Mouse (Mus musculus): ENCODE results near the gene Plxdc1. TPM values are rescaled to one million over a fixed set of nuclear protein-coding genes. Genes with fewer than 3 reads are reported as not detected.

Gene Plxdc1
- polyA plus RNA-seq, 1 experiment from 2014 or later = 0.70 TPM

DNA sequence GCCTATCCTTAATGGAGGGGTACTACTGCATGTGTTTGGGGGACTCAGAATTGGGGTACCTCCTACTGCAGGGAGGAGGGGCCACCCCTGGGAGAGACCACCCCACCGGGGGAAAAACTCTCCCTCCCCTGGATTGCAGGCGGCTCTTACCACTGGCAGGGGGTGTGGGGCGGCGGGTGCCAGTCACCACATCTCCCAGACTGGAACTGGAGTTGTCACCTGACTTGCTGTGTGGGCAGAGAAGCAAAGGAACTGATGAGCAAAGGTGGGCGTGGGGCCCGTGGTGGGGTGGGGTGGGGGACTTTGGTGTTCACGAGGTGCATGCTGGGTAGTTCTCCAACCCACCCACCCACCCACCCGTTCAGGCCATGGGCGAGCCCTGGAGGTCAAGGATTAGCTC lies 25.5 kb upstream of the Plxdc1 start:
- Histone ChIP-seq H3K4me1 (no peaks in the 10 kb centered on the region), H3K9me3 (no peaks in the 10 kb centered on the region), H3K4me3 (no peak overlapping the region), H3K27ac (no peak overlapping the region), H3K4me2 (replicated peaks) (no peak overlapping the region), H3K9ac (no peak overlapping the region), H3K27me3 (no peaks in the 10 kb centered on the region), H3K36me3 (peaks cover 77% of the 10 kb centered on the region)
- ATAC-seq (ENCODE audit: insufficient number of reproducible peaks, insufficient read depth, low FRiP score, low TSS enrichment) = no peak
- 56% methylated on average over 9 of the region's 9 CpGs for WGBS

DNA sequence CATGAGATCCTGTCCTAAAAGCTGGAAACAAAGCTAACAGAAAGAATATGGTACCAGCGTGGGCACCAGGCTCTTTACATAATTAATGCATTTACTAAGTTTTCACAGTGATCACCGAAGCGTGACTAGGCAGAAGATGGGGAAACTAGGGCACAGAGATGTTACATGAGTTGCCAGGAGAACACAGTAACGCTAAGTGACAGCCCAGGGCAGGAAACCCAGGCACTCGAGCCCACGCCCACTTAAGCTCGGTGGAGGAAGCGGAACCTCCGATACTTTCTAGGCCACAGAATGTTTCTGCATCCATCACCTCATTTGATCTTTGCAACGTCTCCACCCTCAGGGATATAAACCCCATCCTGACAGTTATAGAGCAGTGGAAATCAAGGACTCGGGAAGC lies 21.8 kb upstream of the Plxdc1 start:
- H3K9ac ChIP-seq = no peak overlapping the region
- no peak overlapping the region for H3K4me3 ChIP-seq
- 79% methylated on average over 11 of the region's 11 CpGs for WGBS
- H3K4me1 ChIP-seq = peaks cover 12% of the 10 kb centered on the region
- no peak for ATAC-seq (ENCODE audit: insufficient number of reproducible peaks, insufficient read depth, low FRiP score, low TSS enrichment)
- no peak overlapping the region for H3K4me2 ChIP-seq (replicated peaks)
- H3K36me3 ChIP-seq = peaks cover 70% of the 10 kb centered on the region
- no peak overlapping the region for H3K27ac ChIP-seq
- no peaks in the 10 kb centered on the region for H3K9me3 ChIP-seq
- peaks cover 3% of the 10 kb centered on the region; the same call in 1 of the 2 replicates for H3K27me3 ChIP-seq

DNA sequence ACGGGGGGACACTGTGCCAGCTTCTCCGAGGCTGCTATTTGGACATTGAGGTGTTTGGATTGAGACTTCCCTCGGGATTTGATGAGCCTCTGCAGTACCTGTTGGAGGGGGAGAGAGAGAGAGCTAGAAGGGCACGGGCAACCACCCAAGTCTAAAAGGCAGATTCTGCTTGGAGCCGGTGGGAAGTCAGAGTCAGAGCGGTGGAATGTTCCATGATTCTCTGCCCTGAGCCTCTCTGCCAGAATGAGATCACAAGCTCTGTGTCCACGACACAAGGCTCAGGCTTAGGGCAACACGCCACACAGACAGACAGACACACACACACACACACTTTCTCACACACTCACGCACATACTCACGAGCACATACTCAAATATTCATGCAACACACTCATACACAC lies 19.4 kb upstream of the Plxdc1 start:
- no peaks in the 10 kb centered on the region for H3K9me3 ChIP-seq
- peaks cover 55% of the 10 kb centered on the region for H3K36me3 ChIP-seq
- H3K4me1 ChIP-seq = peaks cover 33% of the 10 kb centered on the region
- H3K4me3 ChIP-seq = no peak overlapping the region
- WGBS = 78% methylated on average over 10 of the region's 10 CpGs
- H3K27ac ChIP-seq = no peak overlapping the region
- no peak for ATAC-seq (ENCODE audit: insufficient number of reproducible peaks, insufficient read depth, low FRiP score, low TSS enrichment)
- no peak overlapping the region for H3K9ac ChIP-seq
- H3K4me2 ChIP-seq (replicated peaks) = no peak overlapping the region
- peaks cover 19% of the 10 kb centered on the region for H3K27me3 ChIP-seq

DNA sequence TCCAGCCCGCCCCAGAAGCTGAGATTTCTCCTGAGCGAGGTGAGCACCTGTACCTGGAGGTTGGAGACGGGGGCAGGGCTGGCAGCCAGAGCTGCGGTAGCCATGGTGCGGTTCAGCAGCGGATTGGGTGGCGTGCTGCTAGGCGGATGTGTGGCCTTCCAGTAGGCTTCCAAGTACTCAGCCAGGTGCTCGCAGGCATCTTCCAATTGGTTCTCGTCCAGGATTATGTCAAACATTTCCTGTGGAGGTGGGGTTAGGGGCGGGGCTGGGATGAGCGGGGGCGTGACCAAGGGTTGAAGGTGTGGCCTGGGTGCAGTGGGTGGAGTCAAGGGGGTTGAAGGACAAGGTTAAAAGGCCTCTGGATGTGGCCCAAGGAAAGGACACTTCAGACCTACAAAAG lies 18.8 kb upstream of the Plxdc1 start:
- WGBS = 44% methylated on average over 13 of the region's 13 CpGs
- no peak overlapping the region for H3K4me3 ChIP-seq
- H3K4me2 ChIP-seq (replicated peaks) = no peak overlapping the region
- peaks cover 49% of the 10 kb centered on the region for H3K36me3 ChIP-seq
- H3K9me3 ChIP-seq = no peaks in the 10 kb centered on the region
- H3K4me1 ChIP-seq = peaks cover 34% of the 10 kb centered on the region
- no peak overlapping the region for H3K9ac ChIP-seq
- ATAC-seq (ENCODE audit: insufficient number of reproducible peaks, insufficient read depth, low FRiP score, low TSS enrichment) = no peak
- no peak overlapping the region for H3K27ac ChIP-seq
- peaks cover 19% of the 10 kb centered on the region for H3K27me3 ChIP-seq

DNA sequence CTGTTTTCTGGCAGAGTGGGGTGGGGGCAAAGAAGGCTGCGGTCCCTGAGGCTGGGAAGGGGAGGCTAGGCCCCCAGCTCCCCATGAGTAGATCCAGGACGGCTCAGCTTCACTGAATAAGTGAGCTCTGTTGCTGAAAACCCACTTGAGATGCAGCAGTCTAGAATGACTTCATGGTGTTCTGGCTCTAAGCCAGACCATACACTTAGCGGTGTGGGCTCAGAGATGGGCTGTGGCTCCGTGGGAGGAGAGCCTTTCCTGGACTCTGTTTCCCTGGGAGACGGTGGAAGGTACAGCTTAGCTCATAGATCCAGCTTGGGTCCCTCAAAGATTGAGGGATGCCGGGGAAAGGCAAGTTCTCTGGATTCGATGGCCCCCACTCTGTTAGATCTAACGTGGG lies 17.9 kb upstream of the Plxdc1 start:
- Histone ChIP-seq H3K9ac (no peak overlapping the region), H3K27me3 (peaks cover 19% of the 10 kb centered on the region), H3K4me2 (replicated peaks) (no peak overlapping the region), H3K36me3 (peaks cover 40% of the 10 kb centered on the region), H3K27ac (0 out of 2 replicates have a peak overlapping the region, but pooled peaks have one; percentile 11), H3K9me3 (no peaks in the 10 kb centered on the region), H3K4me3 (no peak overlapping the region), H3K4me1 (peaks cover 34% of the 10 kb centered on the region)
- WGBS = 72% methylated on average over 8 of the region's 8 CpGs
- ATAC-seq (ENCODE audit: insufficient number of reproducible peaks, insufficient read depth, low FRiP score, low TSS enrichment) = no peak

DNA sequence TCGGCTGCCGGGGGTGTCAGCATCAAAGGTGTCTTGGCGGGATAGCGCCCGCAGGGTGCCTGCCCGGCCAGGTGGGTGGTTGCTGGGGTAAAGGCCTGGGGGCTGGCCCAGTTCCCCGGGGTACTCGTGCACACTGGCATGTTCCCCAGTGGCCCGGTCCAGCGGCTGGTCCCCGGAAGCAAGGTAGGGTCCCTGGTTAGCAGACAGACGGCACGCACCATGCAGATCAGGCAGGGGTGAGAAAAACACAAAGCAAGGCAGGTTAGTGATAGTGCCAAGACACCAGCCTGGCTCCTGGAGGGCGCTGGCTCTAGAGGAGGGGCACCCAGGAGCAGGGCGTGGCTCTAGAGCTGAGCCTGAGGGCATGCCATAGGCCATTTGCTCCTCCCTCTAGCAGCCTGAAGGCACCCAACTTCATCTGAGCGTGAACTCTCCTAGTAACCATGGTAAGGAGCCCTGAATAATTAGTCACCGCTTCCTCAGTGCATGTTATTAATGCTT lies 17.0 kb upstream of the Plxdc1 start:
- H3K9me3 ChIP-seq = no peaks in the 10 kb centered on the region
- peaks cover 34% of the 10 kb centered on the region for H3K4me1 ChIP-seq
- no peak overlapping the region for H3K9ac ChIP-seq
- H3K27me3 ChIP-seq = peaks cover 19% of the 10 kb centered on the region
- H3K4me3 ChIP-seq = no peak overlapping the region
- H3K4me2 ChIP-seq (replicated peaks) = 0 out of 2 replicates have a peak overlapping the region, but pooled peaks have one; percentile 18
- no peak for ATAC-seq (ENCODE audit: insufficient number of reproducible peaks, insufficient read depth, low FRiP score, low TSS enrichment)
- H3K36me3 ChIP-seq = peaks cover 33% of the 10 kb centered on the region
- WGBS = 45% methylated on average over 17 of the region's 17 CpGs
- H3K27ac ChIP-seq = no peak overlapping the region

DNA sequence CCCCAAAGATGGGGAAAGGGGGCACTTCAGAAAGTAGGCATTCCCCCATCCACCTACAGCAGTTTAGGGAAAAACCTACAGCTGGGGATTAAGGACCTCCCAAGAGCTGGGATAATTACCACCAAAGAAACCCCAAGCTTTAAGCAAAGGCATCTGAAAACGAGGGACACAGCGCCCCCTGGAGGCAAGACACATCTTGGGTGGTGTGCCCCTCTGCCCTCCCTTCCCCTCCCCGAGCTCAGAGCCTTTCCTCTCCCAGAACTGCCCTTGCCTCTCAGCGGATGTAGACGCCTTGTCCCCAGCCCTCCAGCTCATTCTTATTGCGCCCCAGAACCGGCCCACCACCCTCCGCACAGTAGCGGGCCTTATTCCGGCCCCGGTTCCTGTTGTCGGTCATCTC lies 16.4 kb upstream of the Plxdc1 start:
- H3K4me3 ChIP-seq = no peak overlapping the region
- H3K4me1 ChIP-seq = peaks cover 34% of the 10 kb centered on the region
- no peak overlapping the region for H3K9ac ChIP-seq
- H3K27me3 ChIP-seq = peaks cover 19% of the 10 kb centered on the region
- H3K27ac ChIP-seq = no peak overlapping the region
- H3K36me3 ChIP-seq = peaks cover 27% of the 10 kb centered on the region
- whole genome bisulfite sequencing = 19% methylated on average over 12 of the region's 12 CpGs
- no peak for ATAC-seq (ENCODE audit: insufficient number of reproducible peaks, insufficient read depth, low FRiP score, low TSS enrichment)
- H3K4me2 ChIP-seq (replicated peaks) = 0 out of 2 replicates have a peak overlapping the region, but pooled peaks have one; percentile 18
- H3K9me3 ChIP-seq = no peaks in the 10 kb centered on the region

DNA sequence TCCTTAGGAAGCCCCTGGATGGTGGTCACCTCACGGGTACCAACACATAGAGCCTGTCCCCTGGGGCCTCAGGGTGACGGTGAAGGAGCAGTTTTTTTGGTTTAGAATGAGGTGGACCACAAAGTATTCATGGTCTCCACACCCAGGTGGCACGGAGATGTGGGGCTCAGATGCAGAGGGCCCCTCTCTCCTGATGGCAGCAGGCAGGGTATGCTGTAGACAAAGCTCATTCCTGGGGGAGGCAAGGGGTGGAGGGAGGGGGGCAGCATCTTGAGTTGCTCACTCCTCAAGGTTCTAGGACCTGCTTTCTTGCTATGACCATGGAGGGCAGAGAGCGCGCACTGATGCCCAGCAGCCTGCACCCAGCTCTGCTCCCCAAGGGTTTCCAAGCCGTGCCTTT lies 15.7 kb upstream of the Plxdc1 start:
- no peak overlapping the region for H3K9ac ChIP-seq
- H3K27me3 ChIP-seq = peaks cover 19% of the 10 kb centered on the region
- whole genome bisulfite sequencing = 58% methylated on average over 6 of the region's 6 CpGs
- no peaks in the 10 kb centered on the region for H3K9me3 ChIP-seq
- H3K4me1 ChIP-seq = peaks cover 34% of the 10 kb centered on the region
- peaks cover 24% of the 10 kb centered on the region for H3K36me3 ChIP-seq
- no peak overlapping the region for H3K4me3 ChIP-seq
- no peak overlapping the region for H3K27ac ChIP-seq
- ATAC-seq (ENCODE audit: insufficient number of reproducible peaks, insufficient read depth, low FRiP score, low TSS enrichment) = no peak
- no peak overlapping the region for H3K4me2 ChIP-seq (replicated peaks)

DNA sequence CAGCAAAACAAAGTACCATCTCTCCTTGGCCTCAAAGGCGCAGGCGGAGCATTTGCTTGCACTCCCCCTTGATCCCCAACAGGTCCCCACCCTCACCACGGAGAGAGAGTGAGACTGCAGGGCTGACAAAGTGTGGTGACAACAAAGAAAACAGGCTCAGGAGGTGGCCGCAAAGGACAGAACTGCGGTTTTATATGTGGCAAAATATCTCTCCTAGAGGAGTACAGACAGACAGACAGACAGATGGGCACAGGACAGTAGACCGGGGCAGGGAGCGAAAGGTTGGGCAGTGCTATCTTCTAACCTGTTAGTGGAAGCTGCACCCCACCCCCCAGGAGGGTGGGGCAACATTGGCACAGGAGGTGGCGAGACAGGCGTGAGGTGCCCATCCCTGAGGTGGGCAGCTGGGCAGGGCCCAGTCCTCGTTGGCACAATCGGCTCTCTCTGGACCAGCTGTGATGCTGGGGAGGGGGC lies 15.1 kb upstream of the Plxdc1 start:
- Histone ChIP-seq H3K4me1 (peaks cover 34% of the 10 kb centered on the region), H3K27me3 (peaks cover 19% of the 10 kb centered on the region), H3K4me2 (replicated peaks) (no peak overlapping the region), H3K9ac (no peak overlapping the region), H3K9me3 (no peaks in the 10 kb centered on the region), H3K36me3 (peaks cover 21% of the 10 kb centered on the region), H3K4me3 (no peak overlapping the region), H3K27ac (no peak overlapping the region)
- ATAC-seq (ENCODE audit: insufficient number of reproducible peaks, insufficient read depth, low FRiP score, low TSS enrichment) = no peak
- 40% methylated on average over 11 of the region's 11 CpGs for WGBS

DNA sequence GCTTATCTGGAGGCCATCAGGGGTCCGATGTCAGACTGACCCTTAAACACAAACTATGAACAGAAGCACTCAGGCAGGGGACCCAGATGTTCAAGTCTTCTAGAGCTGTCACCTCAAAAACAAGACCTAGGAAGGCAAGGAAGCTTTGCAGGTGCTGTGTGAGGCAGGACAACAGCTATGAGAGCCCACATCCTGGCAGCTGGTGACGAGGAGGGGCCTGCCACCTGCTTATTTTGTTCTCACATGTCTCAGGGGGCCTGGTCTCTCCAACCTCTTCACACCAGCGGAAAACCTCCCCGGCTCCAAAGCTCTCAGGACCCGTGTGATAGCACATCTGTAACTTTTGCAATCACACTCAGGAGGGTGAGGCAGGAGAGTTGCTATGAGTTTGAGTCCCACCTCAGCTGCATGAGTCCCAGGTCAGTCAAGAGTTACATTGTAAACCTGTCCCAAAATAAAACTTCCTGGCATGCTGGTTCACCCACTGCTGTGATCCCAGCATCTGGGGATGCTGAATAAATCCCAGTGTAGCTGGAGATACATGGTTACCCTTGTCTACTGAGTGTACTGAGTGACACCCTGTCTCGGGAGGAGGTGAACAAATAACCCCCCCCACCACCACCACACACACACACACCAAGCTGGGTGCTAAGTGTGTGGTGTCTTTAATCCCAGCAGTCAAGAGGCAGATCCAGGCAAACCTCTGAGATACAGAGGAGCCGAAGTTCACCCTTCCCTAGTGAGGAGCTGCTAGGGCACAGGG lies 14.3 kb upstream of the Plxdc1 start:
- H3K9me3 ChIP-seq = no peaks in the 10 kb centered on the region
- no peak overlapping the region for H3K27ac ChIP-seq
- H3K4me3 ChIP-seq = no peak overlapping the region; the same call in 1 of the 2 replicates
- WGBS = 47% methylated on average over 7 of the region's 7 CpGs
- H3K4me1 ChIP-seq = peaks cover 34% of the 10 kb centered on the region
- no peak overlapping the region for H3K9ac ChIP-seq
- H3K4me2 ChIP-seq (replicated peaks) = no peak overlapping the region
- no peak for ATAC-seq (ENCODE audit: insufficient number of reproducible peaks, insufficient read depth, low FRiP score, low TSS enrichment)
- peaks cover 17% of the 10 kb centered on the region for H3K36me3 ChIP-seq
- H3K27me3 ChIP-seq = peaks cover 19% of the 10 kb centered on the region

DNA sequence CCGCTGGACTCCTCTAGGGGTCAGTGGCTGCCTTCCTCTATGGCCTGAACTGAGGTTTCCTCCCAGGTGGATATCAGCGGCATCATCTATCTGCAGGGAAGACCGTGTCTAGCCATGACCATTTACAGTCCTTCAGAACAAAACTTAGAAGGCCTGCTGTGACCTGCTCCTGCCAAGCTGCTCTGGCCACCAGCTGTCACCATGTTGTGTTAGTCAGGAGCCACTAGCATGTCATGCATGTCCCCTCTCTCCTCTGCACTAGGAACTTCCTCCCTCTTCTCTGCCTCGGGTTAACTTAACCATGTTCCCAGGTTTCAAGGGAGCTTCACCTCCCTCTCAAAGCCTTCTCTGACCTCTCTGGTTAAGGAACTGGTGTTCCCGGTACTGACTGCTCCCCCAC lies 13.5 kb upstream of the Plxdc1 start:
- peaks cover 9% of the 10 kb centered on the region for H3K36me3 ChIP-seq
- no peak for ATAC-seq (ENCODE audit: insufficient number of reproducible peaks, insufficient read depth, low FRiP score, low TSS enrichment)
- peaks cover 24% of the 10 kb centered on the region for H3K27me3 ChIP-seq
- no peak overlapping the region for H3K4me3 ChIP-seq
- H3K27ac ChIP-seq = no peak overlapping the region
- H3K9me3 ChIP-seq = no peaks in the 10 kb centered on the region
- WGBS = 60% methylated on average over 5 of the region's 5 CpGs
- no peak overlapping the region for H3K4me2 ChIP-seq (replicated peaks)
- H3K9ac ChIP-seq = no peak overlapping the region
- peaks cover 40% of the 10 kb centered on the region for H3K4me1 ChIP-seq

DNA sequence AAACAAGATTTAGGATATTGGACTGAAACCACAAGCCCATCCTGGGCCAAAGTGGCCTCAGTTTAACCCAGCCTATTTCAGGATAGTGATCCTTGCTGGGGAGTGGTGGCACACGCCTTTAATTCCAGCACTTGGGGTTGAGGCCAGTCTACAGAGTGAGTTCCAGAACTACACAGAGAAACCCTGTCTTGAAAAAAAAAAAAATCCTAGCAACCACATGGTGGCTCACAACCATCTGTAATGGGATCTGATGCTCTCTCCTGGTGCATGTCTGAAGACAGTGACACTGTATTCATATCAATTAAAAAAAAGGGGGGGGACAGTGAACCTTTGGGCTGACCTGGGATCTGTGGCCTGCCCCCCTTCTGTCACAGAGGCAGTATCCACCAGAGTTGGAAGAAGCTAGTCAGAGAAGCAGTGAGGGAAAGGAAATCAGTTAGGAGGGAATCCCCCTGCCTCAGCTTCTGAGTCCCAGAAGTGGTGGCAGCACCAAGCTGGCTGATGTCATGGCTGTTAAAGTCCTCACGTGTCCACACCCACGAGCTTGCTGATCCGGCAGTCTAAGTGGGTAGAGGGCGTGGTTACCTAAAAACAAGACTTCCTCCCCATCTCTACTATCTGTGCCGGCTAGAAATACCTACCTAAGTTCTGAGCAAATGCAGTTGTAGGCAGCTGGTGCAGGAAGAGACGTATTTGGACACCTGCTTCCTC lies 12.8 kb upstream of the Plxdc1 start:
- Histone ChIP-seq H3K4me2 (replicated peaks) (no peak overlapping the region), H3K36me3 (peaks cover 2% of the 10 kb centered on the region; the same call in 1 of the 2 replicates), H3K9me3 (no peaks in the 10 kb centered on the region), H3K9ac (no peak overlapping the region), H3K27ac (no peak overlapping the region), H3K27me3 (peaks cover 22% of the 10 kb centered on the region), H3K4me3 (no peak overlapping the region), H3K4me1 (peaks cover 39% of the 10 kb centered on the region)
- ATAC-seq (ENCODE audit: insufficient number of reproducible peaks, insufficient read depth, low FRiP score, low TSS enrichment) = no peak
- WGBS = 66% methylated on average over 7 of the region's 7 CpGs

Measured in embryonic facial prominence, embryonic 12.5 days (tissue).